In genomic region chr17:9167161-9167560, GRCm38 (mm10) we compare ENCODE assay signal across 8 mouse cellular contexts.
A peak's percentile ranks its signal among the peaks of the same experiment; 100 is the strongest.
DNase-seq lines count a peak whose midpoint lies in the region; ATAC-seq lines count a peak whose summit lies in the region.

No protein-coding gene starts in this region.

- WGBS in limb, embryonic 12.5 days, result 0% methylated on average over 10 of the region's 10 CpGs
- 0% methylated on average over 10 of the region's 10 CpGs for WGBS in midbrain, embryonic 14.5 days

- H3K4me3 ChIP-seq in limb, embryonic 12.5 days (replicated peaks), result peak overlapping the region; percentile 44
- H3K4me3 ChIP-seq in midbrain, embryonic 14.5 days (replicated peaks; ENCODE audit: low read depth, low read length), result peak overlapping the region; percentile 43

- peak; percentile 42 to 74 for DNase-seq in adrenal gland, adult (ENCODE audit: inconsistent age in 2 of 2, low spot score in 1 of 2)
- no peak for DNase-seq in adrenal gland, postnatal 4 days (ENCODE audit: low spot score in 2 of 2)
- peak; percentile 73 to 75 for DNase-seq in cerebellum, postnatal 36 days
- DNase-seq in heart, adult 8-10 months (ENCODE audit: low spot score), result peak; percentile 11
- DNase-seq in kidney, adult 9 months, result peak; percentile 27
- peak; percentile 89 for DNase-seq in midbrain, embryonic 14.5 days
- DNase-seq in spleen, postnatal 4 days (ENCODE audit: low spot score in 2 of 2), result no peak

- H3K36me3 ChIP-seq in limb, embryonic 12.5 days, result no peaks in the 10 kb centered on the region
- H3K36me3 ChIP-seq in midbrain, embryonic 14.5 days (ENCODE audit: control insufficient read depth, insufficient read depth, low read length), result no peaks in the 10 kb centered on the region

- ATAC-seq in limb, embryonic 12.5 days (ENCODE audit: insufficient number of reproducible peaks, insufficient read depth, low FRiP score, low TSS enrichment, low read depth), result no peak
- peak; percentile 86 for ATAC-seq in midbrain, embryonic 14.5 days (ENCODE audit: low FRiP score, low TSS enrichment)

- H3K9me3 ChIP-seq in limb, embryonic 12.5 days, result no peaks in the 10 kb centered on the region
- no peaks in the 10 kb centered on the region for H3K9me3 ChIP-seq in midbrain, embryonic 14.5 days (ENCODE audit: control insufficient read depth, low read length)

- H3K4me1 ChIP-seq in limb, embryonic 12.5 days (replicated peaks), result peaks cover 13% of the 10 kb centered on the region
- peaks cover 18% of the 10 kb centered on the region for H3K4me1 ChIP-seq in midbrain, embryonic 14.5 days (ENCODE audit: control insufficient read depth, insufficient read depth, low read length)

- H3K9ac ChIP-seq in limb, embryonic 12.5 days (replicated peaks), result peak overlapping the region; percentile 42; the same call in 1 of the 2 replicates
- H3K9ac ChIP-seq in midbrain, embryonic 14.5 days (replicated peaks; ENCODE audit: low read length), result peak overlapping the region; percentile 80

- H3K4me2 ChIP-seq in limb, embryonic 12.5 days, result peak overlapping the region; percentile 94
- H3K4me2 ChIP-seq in midbrain, embryonic 14.5 days (ENCODE audit: low read length), result peak overlapping the region; percentile 95

- peaks cover 4% of the 10 kb centered on the region for H3K27me3 ChIP-seq in limb, embryonic 12.5 days
- H3K27me3 ChIP-seq in midbrain, embryonic 14.5 days (ENCODE audit: control insufficient read depth, insufficient read depth, low read length), result no peaks in the 10 kb centered on the region

- H3K27ac ChIP-seq in limb, embryonic 12.5 days, result no peak overlapping the region
- H3K27ac ChIP-seq in midbrain, embryonic 14.5 days (replicated peaks; ENCODE audit: low read depth, low read length), result peak overlapping the region; percentile 92

Comparison
In these comparisons a context has a peak if more than half of its experiments do, and no peak if none do; other contexts are left out.
1. DNase-seq: peak in adrenal gland, adult (2 of 2), cerebellum, postnatal 36 days (2 of 2), heart, adult 8-10 months (single experiment), kidney, adult 9 months (single experiment) and midbrain, embryonic 14.5 days (single experiment); none in adrenal gland, postnatal 4 days (0 of 2) and spleen, postnatal 4 days (0 of 2).